8 mouse cellular contexts compared by ENCODE assay signal in genomic region chr13:67500084-67500719, GRCm38 (mm10). TPM values are rescaled to one million over a fixed set of nuclear protein-coding genes. Genes with fewer than 3 reads are reported as not detected.
DNase-seq lines count a peak whose midpoint lies in the region; ATAC-seq and TF ChIP-seq lines count a peak whose summit lies in the region.

TSS of gene Zfp58 (minus strand) at chr13:67500555.

- peak; percentile 99 for ATAC-seq in forebrain, postnatal 0 days
- peak; percentile 95 for ATAC-seq in lung, embryonic 15.5 days (ENCODE audit: borderline replicate concordance, extremely low read depth, low FRiP score, low TSS enrichment)

- no peaks in the 10 kb centered on the region for H3K9me3 ChIP-seq in MEL (replicated peaks; ENCODE audit: insufficient read depth, low read length)
- H3K9me3 ChIP-seq in forebrain, postnatal 0 days (ENCODE audit: low read length), result no peaks in the 10 kb centered on the region
- no peaks in the 10 kb centered on the region for H3K9me3 ChIP-seq in lung, embryonic 15.5 days

- H3K27me3 ChIP-seq in MEL (ENCODE audit: control insufficient read depth in 1 of 2, insufficient read depth in 2 of 2, low read length in 2 of 2), result no peaks in the 10 kb centered on the region
- H3K27me3 ChIP-seq in cerebellum, adult 2 months (ENCODE audit: control insufficient read depth, insufficient read depth, low read length), result no peaks in the 10 kb centered on the region
- H3K27me3 ChIP-seq in forebrain, postnatal 0 days (ENCODE audit: insufficient read depth, low read length), result no peaks in the 10 kb centered on the region
- no peaks in the 10 kb centered on the region for H3K27me3 ChIP-seq in lung, embryonic 15.5 days

- peak; percentile 93 for DNase-seq in MEL (ENCODE audit: low read depth, low spot score)
- DNase-seq in cerebellum, adult 2 months, result peak; percentile 83 to 89
- DNase-seq in forebrain, postnatal 0 days, result peak; percentile 88
- DNase-seq in heart, postnatal 4 days, result peak; percentile 80
- peak; percentile 88 to 89 for DNase-seq in layer of hippocampus, adult 8-10 months (ENCODE audit: low spot score in 2 of 2)
- peak; percentile 74 for DNase-seq in ovary, adult 18-20 months (ENCODE audit: low spot score)
- DNase-seq in thymus, postnatal 0 days (ENCODE audit: low spot score), result peak; percentile 86

- TF ChIP-seq CTCF in MEL (IDR thresholded peaks at IDR 0.05 in 2 of 3, conservative IDR thresholded peaks at IDR 0.05 in 1 of 3; ENCODE audit: control insufficient read depth in 1 of 3, insufficient read depth in 1 of 3, low read depth in 2 of 3, low read length in 3 of 3, poor library complexity in 1 of 3, severe bottlenecking in 1 of 3), result no peak
- TF ChIP-seq CTCF in cerebellum, adult 2 months (IDR thresholded peaks at IDR 0.05; ENCODE audit: borderline replicate concordance, insufficient read depth, low read depth, low read length), result no peak
- TF ChIP-seq CTCF in forebrain, postnatal 0 days (IDR thresholded peaks at IDR 0.05; ENCODE audit: low read depth), result no peak

- H3K79me2 ChIP-seq in MEL (ENCODE audit: control insufficient read depth, insufficient read depth, low read length, poor library complexity), result peaks cover 4% of the 10 kb centered on the region

- peak; percentile 40 to 86; a peak in 3 of 4 replicates for TF ChIP-seq POLR2A in MEL (IDR thresholded peaks at IDR 0.05; ENCODE audit: control insufficient read depth in 1 of 2, insufficient read depth in 1 of 2, low read depth in 1 of 2, low read length in 2 of 2, poor library complexity in 1 of 2)
- peak; percentile 34; the same call in 1 of the 2 replicates for TF ChIP-seq POLR2A in cerebellum, adult 2 months (IDR thresholded peaks at IDR 0.05; ENCODE audit: borderline replicate concordance, insufficient read depth, low read length)

- under 1% methylated on average over 22 of the region's 22 CpGs for WGBS in cerebellum, adult 2 months
- WGBS in forebrain, postnatal 0 days, result under 1% methylated on average over 22 of the region's 22 CpGs
- under 1% methylated on average over 22 of the region's 22 CpGs for WGBS in lung, embryonic 15.5 days

- H3K27ac ChIP-seq in MEL (ENCODE audit: control insufficient read depth, low read depth, low read length), result peak within 1 kb of the TSS; percentile 5; the same call in 1 of the 2 replicates
- no peak within 1 kb of the TSS for H3K27ac ChIP-seq in cerebellum, adult 2 months (ENCODE audit: insufficient read depth, low read length)
- no peak within 1 kb of the TSS for H3K27ac ChIP-seq in forebrain, postnatal 0 days (ENCODE audit: low read depth, low read length)
- peak within 1 kb of the TSS; percentile 41; the same call in 1 of the 2 replicates for H3K27ac ChIP-seq in lung, embryonic 15.5 days

- no peaks in the 10 kb centered on the region; a peak in 2 of 4 replicates for H3K36me3 ChIP-seq in MEL (ENCODE audit: control insufficient read depth in 1 of 2, insufficient read depth in 2 of 2, low read length in 2 of 2)
- H3K36me3 ChIP-seq in forebrain, postnatal 0 days (ENCODE audit: insufficient read depth), result no peaks in the 10 kb centered on the region
- peaks cover 2% of the 10 kb centered on the region; the same call in 1 of the 2 replicates for H3K36me3 ChIP-seq in lung, embryonic 15.5 days

- peak within 1 kb of the TSS; percentile 62 for H3K9ac ChIP-seq in MEL (ENCODE audit: control insufficient read depth, low read depth, low read length, poor library complexity, severe bottlenecking)
- peak within 1 kb of the TSS; percentile 52 for H3K9ac ChIP-seq in forebrain, postnatal 0 days
- H3K9ac ChIP-seq in lung, embryonic 15.5 days, result peak within 1 kb of the TSS; percentile 67

- no peak for TF ChIP-seq EP300 in MEL (IDR thresholded peaks at IDR 0.05; ENCODE audit: low read depth in 1 of 2, low read length in 2 of 2)

- TF ChIP-seq RAD21 in MEL (IDR thresholded peaks at IDR 0.05; ENCODE audit: low read depth, low read length), result no peak

- H3K4me1 ChIP-seq in MEL (ENCODE audit: control insufficient read depth in 1 of 2, insufficient read depth in 2 of 2, low read length in 2 of 2), result peaks cover 0 to 8% of the 10 kb centered on the region in 2 experiments; a peak in 2 of 4 replicates
- H3K4me1 ChIP-seq in cerebellum, adult 2 months (ENCODE audit: control insufficient read depth, insufficient read depth, low read length), result peaks cover 6% of the 10 kb centered on the region; the same call in 1 of the 2 replicates
- 0 out of 2 replicates have a peak, but pooled peaks cover 7% of the 10 kb centered on the region for H3K4me1 ChIP-seq in forebrain, postnatal 0 days (ENCODE audit: insufficient read depth)
- H3K4me1 ChIP-seq in lung, embryonic 15.5 days, result peaks cover 8% of the 10 kb centered on the region

- H3K4me2 ChIP-seq in forebrain, postnatal 0 days (ENCODE audit: low read depth), result peak within 1 kb of the TSS; percentile 83
- peak within 1 kb of the TSS; percentile 74 for H3K4me2 ChIP-seq in lung, embryonic 15.5 days

- H3K4me3 ChIP-seq in MEL (ENCODE audit: control insufficient read depth in 1 of 2, insufficient read depth in 1 of 2, low read depth in 2 of 2, low read length in 2 of 2), result peak within 1 kb of the TSS; percentile 66 to 77
- H3K4me3 ChIP-seq in cerebellum, adult 2 months (replicated peaks; ENCODE audit: insufficient read depth, low read depth, low read length), result peak within 1 kb of the TSS; percentile 74
- peak within 1 kb of the TSS; percentile 71 for H3K4me3 ChIP-seq in forebrain, postnatal 0 days (ENCODE audit: low read depth, low read length)
- H3K4me3 ChIP-seq in lung, embryonic 15.5 days, result peak within 1 kb of the TSS; percentile 81

TF ChIP-seq in MEL, 35 proteins besides CTCF, POLR2A, EP300 and RAD21:
- TF ChIP-seq MXI1 (IDR thresholded peaks at IDR 0.05; ENCODE audit: low read depth, low read length) (peak; percentile 87), TBP (IDR thresholded peaks at IDR 0.05; ENCODE audit: low read depth, low read length) (peak; percentile 70), JUND (IDR thresholded peaks at IDR 0.05; ENCODE audit: low read depth, low read length) (no peak), UBTF (IDR thresholded peaks at IDR 0.05; ENCODE audit: borderline replicate concordance, insufficient read depth, low read depth, low read length) (no peak), TCF12 (IDR thresholded peaks at IDR 0.05; ENCODE audit: low read depth, low read length) (0 out of 2 replicates have a peak, but pooled peaks have one; percentile 48), MAFK (IDR thresholded peaks at IDR 0.05; ENCODE audit: borderline replicate concordance, low read depth, low read length) (no peak), CHD2 (IDR thresholded peaks at IDR 0.05; ENCODE audit: low read length) (peak; percentile 52), SIN3A (IDR thresholded peaks at IDR 0.05; ENCODE audit: low read length) (peak; percentile 98), MYC (IDR thresholded peaks at IDR 0.05; ENCODE audit: low read depth, low read length) (peak; percentile 82), RCOR1 (IDR thresholded peaks at IDR 0.05; ENCODE audit: low read depth, low read length) (no peak), POLR2AphosphoS5 (IDR thresholded peaks at IDR 0.05; ENCODE audit: borderline replicate concordance, low read depth, low read length) (no peak), POLR2AphosphoS2 (IDR thresholded peaks at IDR 0.05; ENCODE audit: low read length) (peak; percentile 71), ETS1 (IDR thresholded peaks at IDR 0.05; ENCODE audit: low read depth, low read length) (peak; percentile 48), NELFE (IDR thresholded peaks at IDR 0.05; ENCODE audit: low read depth, low read length) (peak; percentile 88), TAL1 (IDR thresholded peaks at IDR 0.05; ENCODE audit: low read length) (no peak), GATA1 (IDR thresholded peaks at IDR 0.05; ENCODE audit: low read depth, low read length) (0 out of 2 replicates have a peak, but pooled peaks have one; percentile 18), ELF1 (IDR thresholded peaks at IDR 0.05; ENCODE audit: low read depth, low read length) (peak; percentile 98), SMC3 (IDR thresholded peaks at IDR 0.05; ENCODE audit: low read depth, low read length) (no peak), ZMIZ1 (IDR thresholded peaks at IDR 0.05; ENCODE audit: low read depth, low read length) (peak; percentile 76), ZKSCAN1 (IDR thresholded peaks at IDR 0.05; ENCODE audit: low read depth, low read length) (peak; percentile 96), KAT2A (conservative IDR thresholded peaks at IDR 0.05; ENCODE audit: low read depth, low read length) (peak; percentile 91), HCFC1 (IDR thresholded peaks at IDR 0.05; ENCODE audit: low read depth, low read length) (peak; percentile 99), CHD1 (IDR thresholded peaks at IDR 0.05; ENCODE audit: low read depth, low read length) (no peak), MAX (IDR thresholded peaks at IDR 0.05; ENCODE audit: low read length) (peak; percentile 74)

RNA-seq across cellular contexts. Expression of gene Zfp58, which starts in this region (rescaled TPM):
- 3.5 and 4.8 TPM in 2 replicates for total RNA-seq in MEL (2012; rRNA removed)
- polyA plus RNA-seq in MEL (2012; ENCODE audit: insufficient read depth in 1 of 2, insufficient read length in 2 of 2, low read depth in 1 of 2, low replicate concordance in 2 of 2, missing spikeins in 1 of 2), result 1 to 10 TPM in 1 of 2 experiments, not detected in 1; 3.2 TPM
- 7.1 and 7.7 TPM in 2 replicates for polyA plus RNA-seq in cerebellum, adult 2 months (2012; rRNA removed)
- 4.9 and 9.2 TPM in 2 replicates for total RNA-seq in forebrain, postnatal 0 days (2014; rRNA removed)
- polyA plus RNA-seq in forebrain, postnatal 0 days (2015; fragmentation: Nextera tagmentation; extraction: Ambion mirVana), result 3.6 and 4.9 TPM in 2 replicates
- 1 to 10 TPM; 4.3 to 4.8 TPM for total RNA-seq in heart, postnatal 4 days (2021)
- 10 to 100 TPM in 2 of 4 experiments, 1 to 10 TPM in 2; 8.4 to 12.4 (median 10.4) TPM for total RNA-seq in layer of hippocampus, adult 8-10 months (2022)
- polyA plus RNA-seq in lung, embryonic 15.5 days (2015; fragmentation: Nextera tagmentation; extraction: Ambion mirVana), result 12.9 and 14.1 TPM in 2 replicates
- polyA plus RNA-seq in thymus, postnatal 0 days (2015; fragmentation: Nextera tagmentation; extraction: Ambion mirVana), result 11.4 and 12.7 TPM in 2 replicates

Comparison
In these comparisons a context has a peak if more than half of its experiments do, and no peak if none do; other contexts are left out.
1. H3K27ac ChIP-seq: peak in MEL (single experiment) and lung, embryonic 15.5 days (single experiment); none in cerebellum, adult 2 months (single experiment) and forebrain, postnatal 0 days (single experiment).
2. Peak in every context shown above with its lines, with median percentiles within 50 percentile points of each other: DNase-seq, H3K4me3 ChIP-seq and H3K9ac ChIP-seq.